Mouse (Mus musculus) brain, embryonic 14.5 days (tissue): Measurements from ENCODE around the gene Slc25a54. TPM values are rescaled to one million over a fixed set of nuclear protein-coding genes. Genes with fewer than 3 reads are reported as not detected.

ENCODE experiments used
- DNase-seq: peaks from one replicate; pipeline ENCODE4 v3.0.0-alpha.2; 2011; ENCODE audit warnings: low read depth
- CTCF ChIP-seq: fragments of 200-500 bp; IDR thresholded peaks from 2 replicates; pipeline ENCODE4 v1.5.1; 2012; ENCODE audit warnings: inconsistent platforms, mild to moderate bottlenecking, moderate library complexity, borderline replicate concordance; ENCODE audit not compliant: insufficient read depth, insufficient read length; ENCODE audit errors: extremely low read depth
- POLR2A ChIP-seq: fragments of 200-500 bp; IDR thresholded peaks from 2 replicates; pipeline ENCODE4 v1.6.1; 2012; ENCODE audit warnings: mild to moderate bottlenecking, inconsistent platforms, borderline replicate concordance; ENCODE audit not compliant: poor library complexity, insufficient read depth, insufficient read length, severe bottlenecking; ENCODE audit errors: extremely low read depth
- polyA plus RNA-seq: library from polyadenylated mRNA; depleted of rRNA; stranded (reverse); fragments of >200 nt; gene quantifications from 2 replicates; pipeline ENCODE4 v1.2.3, GENCODE M21; 2012; rRNA removed

Gene Slc25a54
- not detected in 2 replicates for polyA plus RNA-seq

GRCm38 (mm10) chr3:109080169-109080568, at the start of gene Slc25a54:
TSS of gene Slc25a54 (plus strand) at chr3:109080469.
- no peak for DNase-seq
- TF ChIP-seq POLR2A: no peak
- no peak for TF ChIP-seq CTCF

GRCm38 (mm10) chr3:109030817-109031216, 49.5 kb upstream of the Slc25a54 start:
- TF ChIP-seq POLR2A (no peak), CTCF (no peak)
- peak; percentile 45 for DNase-seq

- DNase-seq: no peak
- TF ChIP-seq CTCF: no peak
- TF ChIP-seq POLR2A: no peak
Measured at GRCm38 (mm10) chr3:109031626-109032025, 48.6 kb upstream of the Slc25a54 start.

GRCm38 (mm10) chr3:109032306-109032705, 48.0 kb upstream of the Slc25a54 start:
- DNase-seq: no peak
- no peak for TF ChIP-seq POLR2A

GRCm38 (mm10) chr3:109034411-109034810, 45.9 kb upstream of the Slc25a54 start:
- TF ChIP-seq POLR2A (no peak), CTCF (no peak)
- peak; percentile 73 for DNase-seq

GRCm38 (mm10) chr3:109040908-109041307, 39.4 kb upstream of the Slc25a54 start:
- TF ChIP-seq CTCF (no peak), POLR2A (no peak)
- DNase-seq: no peak

GRCm38 (mm10) chr3:109043395-109043794, 36.9 kb upstream of the Slc25a54 start:
- no peak for TF ChIP-seq POLR2A
- TF ChIP-seq CTCF: no peak
- DNase-seq: no peak

- DNase-seq: no peak
Measured at GRCm38 (mm10) chr3:109046428-109046827, 33.8 kb upstream of the Slc25a54 start.

GRCm38 (mm10) chr3:109047707-109048283, 32.5 kb upstream of the Slc25a54 start:
- TF ChIP-seq CTCF: peak; percentile 28; the same call in 1 of the 2 replicates
- no peak for TF ChIP-seq POLR2A
- DNase-seq: no peak

More at GRCm38 (mm10) chr3:109046428-109046827, 33.8 kb upstream of the Slc25a54 start:
- TF ChIP-seq POLR2A (no peak), CTCF (no peak)

GRCm38 (mm10) chr3:109051056-109051945, 29.0 kb upstream of the Slc25a54 start:
- DNase-seq: no peak
- TF ChIP-seq CTCF (no peak), POLR2A (no peak)

GRCm38 (mm10) chr3:109051946-109052331, 28.3 kb upstream of the Slc25a54 start:
- TF ChIP-seq CTCF (no peak), POLR2A (no peak)
- DNase-seq: no peak
